Mouse (Mus musculus): Measurements from ENCODE around the gene Nxph3. TPM values are rescaled to one million over a fixed set of nuclear protein-coding genes. Genes with fewer than 3 reads are reported as not detected.
A peak's percentile ranks its signal among the peaks of the same experiment; 100 is the strongest.

The Nxph3 gene
- under 1 TPM; 0.41 to 0.76 (median 0.50) TPM for total RNA-seq (2022)

DNA sequence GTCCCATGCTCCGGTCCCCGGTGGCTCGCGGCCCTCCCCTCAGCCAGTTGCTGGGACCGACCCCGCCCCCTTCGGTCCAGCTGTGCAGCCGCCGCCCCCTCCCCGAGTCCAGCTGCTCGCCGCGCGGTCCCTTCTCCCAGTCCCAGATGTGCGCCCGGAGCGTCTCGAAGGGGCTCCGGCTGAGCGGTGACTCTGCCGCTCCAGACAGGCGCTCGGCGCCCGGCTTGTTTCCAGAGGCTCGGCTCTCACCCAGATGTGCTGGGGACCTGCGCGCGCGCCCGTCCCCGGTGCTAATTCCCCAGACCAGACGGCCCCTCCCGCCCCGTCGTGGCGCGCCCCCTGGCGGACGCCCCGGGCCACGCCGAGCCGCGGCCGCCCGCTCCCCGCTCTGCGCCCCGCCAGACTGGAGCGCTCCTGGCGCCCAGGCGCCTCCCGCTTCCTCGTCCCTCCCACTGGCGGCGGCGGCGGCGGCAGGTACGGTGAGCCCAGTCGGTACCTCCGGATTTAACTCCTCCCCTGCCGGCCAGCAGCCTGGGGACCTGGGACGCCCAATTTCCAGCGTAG, at the start of gene Nxph3:
Gene Nxph3, minus strand, starts transcription at position 273 of the 564 bp plus-strand sequence.
- peak; percentile 44 for DNase-seq (ENCODE audit: low spot score)

DNA sequence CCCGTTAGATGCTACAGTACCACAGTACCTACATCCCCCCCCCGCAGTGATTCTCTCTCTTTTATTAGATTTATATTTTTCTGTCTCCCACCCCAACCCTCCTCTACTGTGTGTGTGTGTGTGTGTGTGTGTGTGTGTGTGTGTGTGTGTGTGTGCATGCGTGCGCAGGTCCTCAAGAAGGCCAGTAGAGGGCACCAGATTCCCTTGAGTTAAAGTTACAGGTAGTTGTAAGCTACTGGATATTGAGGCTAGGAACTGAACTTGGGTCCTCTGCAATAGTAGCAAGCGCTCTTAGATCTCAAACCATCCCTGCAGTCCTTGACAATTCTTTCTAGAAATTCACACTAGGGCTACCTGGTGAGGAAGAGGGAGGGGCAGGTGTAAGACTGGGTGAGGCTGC, 49.5 kb upstream of the Nxph3 start:
- no peak for DNase-seq (ENCODE audit: low spot score)

DNA sequence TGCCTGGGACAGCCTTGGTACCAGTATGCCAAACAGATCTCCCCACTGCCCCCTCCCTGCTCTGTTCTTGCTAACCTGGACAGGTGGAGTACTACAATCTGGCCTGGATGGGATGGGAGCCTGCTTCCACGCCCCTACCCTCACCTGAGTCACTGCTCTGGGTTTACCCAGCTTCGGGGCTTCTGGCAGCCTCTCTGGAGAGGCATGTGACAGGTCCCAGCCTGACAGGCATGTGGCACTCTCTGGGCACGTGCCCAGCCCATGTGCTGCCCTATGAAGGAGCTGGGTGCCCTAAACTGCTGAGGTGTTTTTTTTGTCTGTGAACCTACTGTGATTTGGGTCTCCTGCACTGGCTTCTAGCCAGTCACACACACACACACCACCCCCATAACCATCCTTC, 46.4 kb upstream of the Nxph3 start:
- no peak for DNase-seq (ENCODE audit: low spot score)

DNA sequence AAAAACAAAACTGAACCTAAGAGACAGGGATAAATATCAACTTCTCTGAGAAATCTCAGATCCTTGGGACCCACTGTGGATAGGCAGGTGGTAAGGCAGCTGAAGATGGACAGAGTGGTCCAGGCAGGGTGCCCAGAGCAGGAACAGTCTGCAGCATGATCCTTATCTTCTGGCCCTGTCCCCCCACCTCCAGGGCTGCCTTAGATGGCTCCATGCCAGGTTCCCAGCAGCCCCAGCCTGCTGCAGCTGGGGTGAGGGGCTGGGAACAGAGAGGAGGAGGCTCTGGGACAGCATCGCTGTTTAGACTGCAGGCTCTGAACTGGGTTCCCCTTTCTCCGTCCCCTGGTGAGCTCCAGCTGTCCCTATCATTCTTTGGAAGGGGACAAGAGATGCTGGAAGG, 45.4 kb upstream of the Nxph3 start:
- DNase-seq (ENCODE audit: low spot score): no peak

DNA sequence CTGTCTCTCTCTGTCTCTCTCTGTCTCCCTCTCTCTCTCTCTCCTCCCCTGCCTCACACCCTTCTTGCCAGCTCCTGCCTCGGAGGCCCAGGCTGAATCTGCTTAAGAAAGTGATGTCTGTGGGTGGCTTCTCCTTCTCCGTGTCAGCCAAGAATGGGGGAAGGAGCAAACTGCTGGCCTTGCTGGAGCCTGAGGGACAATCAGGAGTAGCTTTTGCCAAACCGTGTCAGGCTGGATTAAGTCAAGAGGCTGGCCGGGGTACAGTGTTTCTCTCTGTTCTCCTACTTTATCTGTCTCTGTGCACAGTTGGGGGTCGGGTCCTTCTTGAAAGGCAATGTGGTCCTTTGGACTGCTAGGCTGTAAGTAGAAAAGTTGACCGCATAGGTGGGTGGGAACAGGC, 43.3 kb upstream of the Nxph3 start:
- no peak for DNase-seq (ENCODE audit: low spot score)

DNA sequence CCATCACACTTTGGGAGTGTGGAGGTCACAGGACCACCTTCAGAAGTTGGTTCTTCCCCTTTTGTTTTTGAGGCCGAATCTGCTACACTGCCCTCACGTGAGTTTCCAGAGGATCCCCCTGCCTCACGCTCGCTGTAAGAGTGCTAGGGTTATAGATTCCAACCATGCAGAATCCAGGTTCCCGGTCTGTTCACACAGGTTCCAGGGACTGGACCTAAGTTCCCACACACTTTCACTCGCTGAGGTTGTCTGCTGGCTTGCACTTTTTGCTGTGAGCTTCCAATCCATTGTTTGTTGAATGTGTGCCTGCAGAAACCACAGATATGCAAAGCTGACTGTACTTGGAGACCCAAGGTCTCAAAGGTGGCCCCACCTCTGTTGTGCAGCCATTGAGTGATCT, 42.7 kb upstream of the Nxph3 start:
- no peak for DNase-seq (ENCODE audit: low spot score)

DNA sequence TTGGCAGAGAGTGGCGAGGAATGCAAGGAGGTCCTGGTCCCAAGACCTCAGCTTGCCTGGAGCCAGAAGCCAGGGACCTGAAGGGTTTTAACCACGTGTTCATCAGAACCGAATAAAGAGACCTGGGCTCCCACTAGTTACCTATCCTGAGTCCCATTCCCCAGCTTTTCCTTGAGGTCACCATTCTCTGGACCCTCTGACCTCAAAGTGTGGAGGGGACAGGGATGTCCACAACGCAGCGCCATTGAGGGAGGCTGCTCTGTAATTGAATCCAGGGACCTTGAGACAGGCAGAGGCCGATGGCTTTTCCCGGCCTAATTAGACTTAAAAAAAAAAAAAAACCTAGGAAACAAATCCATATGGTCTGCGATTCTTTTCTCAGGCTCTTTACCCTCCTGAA, 40.9 kb upstream of the Nxph3 start:
- no peak for DNase-seq (ENCODE audit: low spot score)

DNA sequence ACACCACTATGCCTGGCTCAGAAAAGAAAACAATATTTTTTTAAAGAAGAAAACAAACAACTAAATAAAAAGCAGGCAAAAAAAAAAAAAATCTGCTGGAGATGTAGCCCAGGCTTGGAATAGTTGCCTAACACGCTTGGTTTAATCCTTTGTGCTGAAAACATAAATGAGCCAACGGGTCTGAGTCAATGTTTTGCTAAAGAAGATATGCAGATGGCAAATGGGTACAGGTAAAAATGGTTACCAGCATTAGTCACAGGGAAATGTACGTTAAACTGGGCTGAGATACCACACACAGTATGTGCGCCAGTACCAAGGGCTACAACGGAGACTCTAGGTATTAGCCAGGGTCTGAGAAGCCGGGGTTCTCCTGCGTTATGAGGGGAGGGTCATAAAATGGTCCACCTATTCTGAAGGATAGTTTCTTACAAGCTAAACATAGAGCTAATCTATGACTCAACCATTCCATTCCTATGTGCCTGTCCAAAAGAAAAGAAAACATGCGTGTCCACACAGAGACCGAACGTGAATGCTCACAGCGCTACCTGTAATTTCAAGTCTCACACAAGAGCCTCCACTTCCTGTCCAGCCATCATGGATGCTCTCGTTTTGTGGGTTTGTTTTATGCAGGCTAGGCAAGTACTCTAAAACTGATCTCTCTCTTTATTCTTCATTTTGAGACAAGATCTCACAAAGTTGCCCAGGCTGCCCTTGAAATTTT, 36.1 kb upstream of the Nxph3 start:
- no peak for DNase-seq (ENCODE audit: low spot score)

DNA sequence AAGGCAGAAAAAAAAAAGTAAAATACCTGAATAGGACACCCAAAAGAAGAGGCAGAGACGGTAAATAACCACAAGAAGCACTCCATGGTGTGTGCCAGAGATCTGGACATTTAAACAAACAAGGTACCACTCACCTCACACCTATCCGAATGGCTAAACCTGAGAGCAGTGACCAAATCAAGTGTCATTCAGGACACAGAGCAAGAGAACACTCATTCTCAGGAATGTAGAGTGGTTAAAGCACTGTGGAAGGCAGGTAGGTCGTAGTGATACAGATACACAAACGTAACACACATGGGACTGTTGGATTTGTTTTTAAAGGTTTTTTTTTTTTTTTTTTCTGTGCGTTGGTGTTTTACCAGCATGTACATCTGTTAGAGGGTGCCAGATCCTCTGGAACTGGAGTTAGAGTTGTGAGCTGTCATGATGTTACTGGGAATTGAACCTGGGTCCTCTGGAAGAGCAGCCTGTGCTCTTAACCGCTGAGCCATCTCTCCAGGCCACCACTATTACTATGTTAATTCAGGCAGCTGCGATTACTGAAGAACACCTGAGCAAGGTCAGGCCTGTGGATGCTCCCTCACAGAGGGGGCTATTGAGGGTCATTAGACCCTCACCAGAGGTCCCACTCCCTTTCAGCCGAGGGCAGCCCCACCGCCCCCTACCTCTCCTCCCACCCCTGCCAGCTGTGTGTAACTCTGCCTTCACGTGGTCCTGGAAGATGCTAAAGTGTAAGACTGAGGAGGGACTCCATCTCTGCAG, 31.8 kb upstream of the Nxph3 start:
- DNase-seq (ENCODE audit: low spot score): no peak

DNA sequence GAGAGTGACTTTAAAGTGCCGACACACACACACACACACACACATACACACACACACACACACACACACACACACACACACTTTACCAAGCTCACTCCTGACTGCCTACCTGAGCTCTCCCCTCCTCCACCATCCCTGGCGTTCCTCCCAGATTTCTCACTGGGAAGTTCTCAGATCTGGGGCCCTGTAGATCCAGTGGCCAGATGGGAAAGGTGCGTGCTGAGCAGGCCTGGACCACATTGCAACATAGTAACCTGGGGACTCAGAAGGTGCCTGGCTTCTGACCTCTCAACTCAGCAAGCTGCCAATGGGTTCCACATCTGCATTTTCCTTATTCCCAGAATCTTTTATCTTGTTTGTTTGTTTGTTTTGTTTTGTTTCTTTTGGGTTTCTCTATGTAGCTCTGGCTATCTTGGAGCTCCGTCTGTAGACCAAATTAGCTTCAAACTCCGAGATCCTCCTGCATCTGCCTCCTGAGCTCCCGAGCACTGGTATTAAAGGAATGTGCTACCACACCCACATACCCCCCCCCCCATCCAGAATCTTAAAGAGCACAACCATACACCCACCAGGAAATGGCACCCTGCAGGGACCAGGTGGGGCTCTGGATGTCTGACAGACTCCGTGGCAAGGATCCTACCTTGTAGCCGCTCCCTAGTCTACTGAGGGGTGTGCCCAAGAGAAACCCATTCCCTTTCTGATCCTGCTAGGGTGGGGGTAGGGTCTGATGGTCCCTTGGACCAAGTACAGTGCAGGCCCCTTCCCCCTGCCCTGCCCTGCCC, 30.4 kb upstream of the Nxph3 start:
- DNase-seq (ENCODE audit: low spot score): no peak

DNA sequence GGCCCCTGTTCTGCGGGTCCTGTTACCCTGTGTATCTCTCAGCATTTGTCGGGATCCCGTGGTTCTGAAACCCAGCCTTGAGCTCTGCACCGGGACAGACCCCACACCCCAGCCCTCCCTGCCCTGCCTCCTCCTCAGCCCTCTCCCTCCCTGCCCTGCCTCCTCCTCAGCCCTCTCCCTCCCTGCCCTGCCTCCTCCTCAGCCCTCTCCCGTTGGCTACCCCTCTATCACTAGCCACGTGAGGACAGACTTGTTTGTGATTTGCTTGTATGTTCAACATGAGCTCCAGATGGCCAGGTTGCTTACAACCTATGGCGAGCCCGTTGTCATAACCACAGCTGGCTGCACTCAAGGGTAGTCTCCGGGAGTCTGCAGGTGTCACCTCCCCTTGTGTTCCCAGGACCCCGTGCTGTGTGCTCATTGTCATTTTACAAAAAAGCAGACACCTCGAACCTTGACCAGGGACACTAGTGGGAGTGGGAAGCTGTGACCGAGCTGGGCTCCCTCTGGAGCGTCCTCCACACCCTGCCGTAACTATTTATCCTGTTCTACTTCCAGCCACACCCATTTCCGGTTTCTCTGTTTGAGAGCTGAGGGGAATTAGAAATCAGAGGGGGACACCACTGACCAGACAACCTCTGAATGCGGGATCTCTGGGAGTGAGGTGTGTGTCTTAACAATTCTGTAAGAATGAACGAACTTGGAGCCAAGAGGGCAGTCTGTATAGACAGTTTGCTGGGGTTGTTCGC, 26.4 kb upstream of the Nxph3 start:
- no peak for DNase-seq (ENCODE audit: low spot score)

DNA sequence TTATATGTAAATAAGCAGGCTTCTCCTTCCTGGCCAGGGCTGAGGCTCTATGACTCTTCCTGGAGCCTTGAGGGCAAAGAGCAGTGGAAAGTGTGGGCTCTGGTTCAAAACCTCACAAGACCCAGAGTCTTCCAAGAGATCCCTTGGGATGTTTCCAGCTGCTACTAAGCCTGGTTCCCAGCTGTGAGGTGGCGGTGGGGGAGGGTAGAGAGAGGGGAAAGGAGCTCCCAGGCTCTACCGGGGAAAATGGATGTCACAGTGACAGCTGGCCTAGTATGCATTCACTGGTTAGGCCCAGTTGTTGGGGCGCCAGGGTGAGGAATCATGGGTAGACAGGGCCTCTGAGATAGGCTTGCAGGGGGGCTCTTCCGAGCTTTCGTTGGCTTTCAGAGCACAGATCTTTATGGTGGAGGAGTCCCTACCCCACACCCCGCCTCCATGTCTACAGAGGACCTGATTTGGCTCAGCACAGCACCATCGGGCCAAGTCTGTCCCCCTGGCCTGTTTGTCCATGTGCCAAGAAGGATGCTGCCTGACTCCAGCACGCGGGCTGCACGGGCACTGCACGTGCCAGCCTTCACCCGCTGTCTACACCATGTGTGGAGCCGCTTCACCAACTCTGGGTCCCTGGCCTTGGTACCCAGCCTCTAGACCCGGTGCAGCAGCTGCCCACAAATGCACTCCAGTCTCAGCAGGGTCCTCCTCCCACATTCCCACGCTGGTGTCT, 24.2 kb upstream of the Nxph3 start:
- DNase-seq (ENCODE audit: low spot score): peak; percentile 18

DNA sequence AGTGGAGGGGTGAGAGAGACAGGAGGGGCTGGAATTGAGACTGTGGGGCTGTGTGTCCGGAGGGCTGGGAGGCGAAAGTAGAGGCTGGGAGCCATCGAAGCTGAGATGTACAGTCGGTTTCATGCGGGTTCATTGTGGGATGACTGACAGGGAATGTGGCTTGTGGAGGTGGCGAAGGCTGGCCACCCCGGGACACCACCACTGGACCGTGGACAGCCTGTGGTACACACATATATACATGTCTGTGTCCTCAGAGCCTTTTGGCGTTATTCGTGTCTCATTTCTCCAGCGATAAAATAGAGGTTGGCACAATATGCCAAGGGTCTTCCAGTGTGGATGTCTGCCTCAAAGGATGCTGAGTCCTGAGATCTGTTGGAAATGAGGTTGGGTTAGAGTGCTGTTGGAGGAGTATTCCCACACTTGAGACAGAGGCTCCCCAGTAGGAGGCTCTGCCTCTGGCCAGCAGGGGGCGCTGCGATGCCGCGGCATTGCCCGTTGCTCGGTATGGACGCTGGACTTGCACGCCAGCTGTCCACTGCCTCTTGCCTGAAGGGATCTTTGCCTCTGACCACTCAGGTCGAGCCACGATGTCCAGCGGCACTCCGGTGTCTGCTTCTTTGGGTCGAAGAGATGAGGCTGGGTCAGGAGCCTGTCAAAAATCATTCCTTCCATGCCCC, 19.3 kb upstream of the Nxph3 start:
- DNase-seq (ENCODE audit: low spot score): peak; percentile 82

DNA sequence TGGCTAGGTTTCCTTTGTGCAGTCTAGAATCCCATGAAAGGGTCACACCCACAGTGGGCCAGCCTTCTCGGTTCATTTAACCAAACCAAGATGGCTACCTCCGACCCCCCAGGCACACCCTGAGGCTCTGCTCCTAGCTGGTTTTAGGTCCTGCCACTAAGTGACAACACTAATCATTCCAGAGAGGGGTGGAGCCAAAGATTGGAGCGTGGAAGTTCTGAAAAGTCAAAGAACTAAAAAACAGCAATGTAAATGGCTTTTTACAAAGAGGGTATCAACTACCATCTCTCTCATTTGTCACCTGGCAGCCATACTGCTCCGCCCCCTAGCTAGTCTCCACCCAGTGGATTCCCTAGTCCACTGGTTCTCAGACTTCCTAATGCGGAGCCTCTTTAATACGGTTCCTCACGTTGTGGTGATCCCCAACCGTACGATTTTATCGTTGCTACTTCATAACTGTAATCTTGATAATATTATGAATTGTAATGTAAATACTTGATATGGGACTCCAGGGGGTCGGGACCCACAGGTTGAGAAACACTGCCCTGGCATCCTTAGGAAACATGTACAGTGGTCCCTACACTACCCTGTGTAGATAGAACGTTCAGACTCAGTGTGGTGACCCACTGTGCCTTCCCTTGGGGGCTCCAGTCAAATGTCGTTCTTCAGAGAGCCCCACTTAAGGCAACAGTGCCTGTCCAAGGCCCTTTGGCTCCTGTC, 18.1 kb upstream of the Nxph3 start:
- DNase-seq (ENCODE audit: low spot score): no peak

DNA sequence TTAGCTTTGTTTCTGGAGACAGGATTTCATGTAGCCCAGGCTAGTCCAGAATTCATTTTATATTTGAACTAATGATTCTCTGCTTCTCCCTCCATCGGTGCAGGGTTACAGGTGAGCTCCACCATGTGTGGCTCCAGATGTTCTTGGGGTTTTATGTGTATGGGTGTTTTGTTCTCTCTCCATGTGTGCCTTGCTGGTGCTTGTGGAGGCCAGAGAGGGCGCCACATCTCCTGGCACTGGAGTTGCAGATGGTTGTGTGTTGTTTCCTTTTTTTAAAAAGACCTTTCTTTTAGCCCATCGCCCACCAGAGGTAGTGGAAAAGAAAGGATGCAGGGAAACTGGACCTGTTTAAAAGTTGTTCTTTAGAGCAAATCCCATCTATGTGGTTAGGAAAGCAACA, 13.9 kb upstream of the Nxph3 start:
- no peak for DNase-seq (ENCODE audit: low spot score)

DNA sequence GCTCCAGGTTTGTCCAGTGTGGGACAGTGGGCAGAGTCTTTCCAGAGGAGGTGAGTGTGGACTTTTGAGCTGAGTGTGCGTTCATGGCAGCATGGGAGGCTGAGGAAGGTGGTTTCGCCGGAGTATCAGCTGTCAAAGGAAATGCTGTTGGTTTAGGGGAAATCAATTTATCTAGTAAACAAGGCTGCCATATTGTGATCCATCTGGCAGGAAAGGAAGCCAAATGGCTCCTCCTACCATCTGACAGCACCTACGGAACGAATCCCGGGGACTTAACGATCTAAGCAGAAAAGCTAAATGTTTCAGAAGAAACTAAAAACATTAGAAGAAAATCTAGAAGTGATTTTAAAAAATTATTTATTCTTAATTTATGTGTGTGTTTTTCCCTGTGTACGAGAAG, 12.9 kb upstream of the Nxph3 start:
- no peak for DNase-seq (ENCODE audit: low spot score)

DNA sequence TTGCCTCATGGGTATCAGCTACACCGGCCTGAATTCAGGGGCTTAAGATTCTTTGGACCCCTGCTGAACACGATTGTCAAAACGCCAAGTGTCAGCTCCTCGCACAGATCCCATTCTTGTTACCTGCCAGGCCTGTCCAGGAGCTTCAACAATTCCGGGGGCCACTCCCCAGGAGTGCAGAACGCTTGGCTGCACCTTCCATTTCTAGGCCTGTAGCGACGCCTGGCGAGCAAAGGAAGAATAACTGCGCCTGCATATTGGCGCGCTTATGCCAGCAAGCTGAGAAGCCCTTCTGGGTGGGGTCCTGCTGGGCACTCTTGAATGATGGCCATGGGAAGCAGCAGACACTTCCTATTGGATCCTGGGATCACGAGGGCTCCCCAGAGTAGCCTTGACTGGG, 7.2 kb upstream of the Nxph3 start:
- DNase-seq (ENCODE audit: low spot score): peak; percentile 70

DNA sequence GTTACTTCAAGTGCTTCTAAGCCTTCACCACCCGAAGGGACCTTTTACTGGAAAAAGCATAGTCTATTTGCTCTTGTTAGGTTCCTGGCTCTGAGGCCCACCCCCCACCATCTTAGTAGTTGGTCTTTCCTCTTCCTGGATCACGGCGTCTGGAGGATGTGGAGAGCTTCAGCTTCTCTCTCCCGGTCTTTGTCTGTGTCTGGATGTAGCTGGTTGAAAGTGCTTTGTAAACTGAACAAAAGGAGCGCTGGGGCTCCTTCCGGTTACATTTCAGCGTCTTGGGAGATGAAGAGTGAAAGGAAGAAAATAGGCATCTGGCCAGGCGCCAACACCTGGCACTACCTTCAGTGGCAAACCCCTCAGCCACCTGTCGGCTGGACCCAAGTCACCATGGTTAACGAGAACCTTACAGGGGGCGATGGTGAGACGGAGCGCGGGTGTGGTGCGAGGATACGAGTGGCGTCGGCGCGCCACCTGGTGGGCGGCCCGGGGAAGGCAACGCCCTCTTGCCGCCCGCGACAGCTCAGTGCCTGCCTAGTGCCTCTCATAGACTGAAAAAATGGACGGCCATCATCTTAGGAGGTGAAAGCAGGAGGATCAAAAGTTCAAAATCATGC, 6.2 kb upstream of the Nxph3 start:
- peak; percentile 82 for DNase-seq (ENCODE audit: low spot score)

DNA sequence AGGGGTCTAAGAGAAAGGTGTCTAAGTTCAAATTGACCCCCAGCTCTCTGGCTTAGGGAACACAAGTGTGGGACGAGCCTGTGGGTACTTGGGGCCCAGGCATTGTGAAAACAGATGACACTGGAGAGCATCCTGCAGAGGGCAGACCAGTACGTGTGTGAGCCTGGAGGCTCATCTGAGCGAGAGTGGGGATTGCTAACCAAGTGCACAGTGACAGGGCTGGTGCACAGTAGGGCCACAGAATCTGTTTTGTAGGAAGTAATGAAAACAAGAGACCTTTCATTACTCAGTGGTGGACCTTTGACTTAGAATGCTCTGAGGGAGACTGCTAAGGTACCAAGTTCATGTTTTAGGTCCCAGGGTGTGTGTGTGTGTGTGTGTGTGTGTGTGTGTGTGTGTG, 5.6 kb upstream of the Nxph3 start:
- DNase-seq (ENCODE audit: low spot score): no peak

Data from heart, adult 8-10 months (tissue).